Mouse (Mus musculus) heart, adult 9 months (tissue): Measurements from ENCODE around the gene Otp.
A peak's percentile ranks its signal among the peaks of the same experiment; 100 is the strongest.

Source experiments
- DNase-seq, 2 experiments: peaks; one replicate each; pipeline ENCODE4 v3.0.0; 2022; ENCODE audit warnings: low spot score in 2 of 2

The Otp gene

GRCm38 (mm10) chr13:94873111-94874038 lies 2.0 kb upstream of the Otp start:
- DNase-seq, result no peak

- no peak for DNase-seq
These were observed 1.4 kb upstream of the Otp start for GRCm38 (mm10) chr13:94874039-94874425.

- no peak for DNase-seq
These were observed 576 bp upstream of the Otp start for GRCm38 (mm10) chr13:94874656-94875395.

- DNase-seq, result no peak
These were observed 1.1 kb downstream of the Otp start for GRCm38 (mm10) chr13:94876286-94877210.

- no peak for DNase-seq
These were observed 1.8 kb downstream of the Otp start for GRCm38 (mm10) chr13:94877211-94877590.

GRCm38 (mm10) chr13:94877991-94878745 lies 2.8 kb downstream of the Otp start:
- DNase-seq, result no peak

GRCm38 (mm10) chr13:94881201-94881600 lies 5.8 kb downstream of the Otp start:
- DNase-seq, result no peak

- no peak for DNase-seq
These were observed 6.8 kb downstream of the Otp start for GRCm38 (mm10) chr13:94882221-94882620.

GRCm38 (mm10) chr13:94882711-94883145 lies 7.3 kb downstream of the Otp start:
- DNase-seq, result no peak

- DNase-seq, result peak in 1 of 2 experiments; percentile 12
These were observed 8.0 kb downstream of the Otp start for GRCm38 (mm10) chr13:94883163-94883965.

GRCm38 (mm10) chr13:94883966-94884960 lies 8.9 kb downstream of the Otp start:
- DNase-seq, result no peak

GRCm38 (mm10) chr13:94885291-94886235 lies 10.2 kb downstream of the Otp start:
- DNase-seq, result no peak

GRCm38 (mm10) chr13:94907841-94908240 lies 32.4 kb downstream of the Otp start:
- no peak for DNase-seq

- DNase-seq, result no peak
These were observed 37.6 kb downstream of the Otp start for GRCm38 (mm10) chr13:94912961-94913360.

GRCm38 (mm10) chr13:94915654-94916053 lies 40.3 kb downstream of the Otp start:
- no peak for DNase-seq

GRCm38 (mm10) chr13:94928086-94928485 lies 52.7 kb downstream of the Otp start:
- no peak for DNase-seq
